Mouse (Mus musculus) lung, embryonic 14.5 days (tissue): Measurements from ENCODE around the gene Tbl2. TPM values are rescaled to one million over a fixed set of nuclear protein-coding genes. Genes with fewer than 3 reads are reported as not detected.
A peak's percentile ranks its signal among the peaks of the same experiment; 100 is the strongest.

ENCODE experiments used
- ATAC-seq: fragments of 200-750 bp; cut with Nextera tagmentation; 2 replicates; pipeline ENCODE4 v1.8.0; 2017; ENCODE audit warnings: mild to moderate bottlenecking, moderate TSS enrichment, moderate library complexity; ENCODE audit not compliant: insufficient read depth
- DNase-seq: peaks from one replicate; pipeline ENCODE4 v3.0.0-alpha.2; 2015
- H3K27ac ChIP-seq: fragments of 300-500 bp; sonication (generic); 2 replicates; pipeline ENCODE4 v1.5.1; 2014; ENCODE audit warnings: low read depth, mild to moderate bottlenecking, moderate library complexity
- H3K27me3 ChIP-seq: fragments of 300-500 bp; sonication (generic); 2 replicates; pipeline ENCODE4 v1.6.1; 2014; ENCODE audit warnings: low read length, control low read depth; ENCODE audit not compliant: insufficient read depth
- H3K36me3 ChIP-seq: fragments of 300-500 bp; sonication (generic); 2 replicates; pipeline ENCODE4 v1.6.1; 2014; ENCODE audit warnings: control low read depth; ENCODE audit not compliant: insufficient read depth
- H3K4me1 ChIP-seq: fragments of 300-500 bp; sonication (generic); 2 replicates; pipeline ENCODE4 v1.6.1; 2014; ENCODE audit warnings: antibody characterized with exemption, control low read depth; ENCODE audit not compliant: insufficient read depth
- H3K4me2 ChIP-seq: fragments of 300-500 bp; sonication (generic); 2 replicates; pipeline ENCODE4 v1.6.1; 2014; ENCODE audit warnings: mild to moderate bottlenecking
- H3K4me3 ChIP-seq: fragments of 300-500 bp; sonication (generic); 2 replicates; pipeline ENCODE4 v1.5.1; 2014; ENCODE audit warnings: low read depth, low read length
- H3K9ac ChIP-seq: fragments of 300-500 bp; sonication (generic); 2 replicates; pipeline ENCODE4 v1.6.1; 2014
- H3K9me3 ChIP-seq: fragments of 300-500 bp; sonication (generic); 2 replicates; pipeline ENCODE4 v1.6.1; 2016; ENCODE audit warnings: low read depth, low read length, control low read depth
- CTCF ChIP-seq: IDR thresholded peaks from 2 replicates; pipeline ENCODE4 v1.5.1; 2016; ENCODE audit warnings: antibody characterized with exemption, low read depth
- WGBS: fragments of 180-500 bp; shearing (Covaris S2); extraction: QIAGEN DNeasy Blood & Tissue Kit; methylation state at CpG from one replicate; pipeline ENCODE4 v1.1.7; 2014; 5-methylcytosine and 5-hydroxymethylcytosine counted together
- polyA plus RNA-seq: library from polyadenylated mRNA; unstranded; fragments of >200 nt; fragmentation: Nextera tagmentation; extraction: Ambion mirVana; gene quantifications from 2 replicates; pipeline ENCODE4 v1.2.1, GENCODE M21; 2014

The Tbl2 gene
- polyA plus RNA-seq = 22.5 and 25.8 TPM in 2 replicates

GRCm38 (mm10) chr5:135149053-135149819, at the start of gene Tbl2:
Gene Tbl2 (plus strand): TSS chr5:135149657.
- Histone ChIP-seq H3K27me3 (no peaks in the 10 kb centered on the region), H3K4me2 (peak within 1 kb of the TSS; percentile 82), H3K27ac (peak within 1 kb of the TSS; percentile 97), H3K4me1 (peaks cover 4% of the 10 kb centered on the region; the same call in 1 of the 2 replicates), H3K9me3 (no peaks in the 10 kb centered on the region), H3K36me3 (peaks cover 21% of the 10 kb centered on the region), H3K9ac (peak within 1 kb of the TSS; percentile 75), H3K4me3 (peak within 1 kb of the TSS; percentile 88)
- TF ChIP-seq CTCF = no peak
- 0% methylated on average over 63 of the region's 63 CpGs for WGBS
- DNase-seq (peak; percentile 100), ATAC-seq (peak; percentile 98)

- Histone ChIP-seq H3K4me3 (no peak overlapping the region), H3K4me2 (no peak overlapping the region), H3K4me1 (no peaks in the 10 kb centered on the region), H3K27me3 (peaks cover 3% of the 10 kb centered on the region), H3K9me3 (no peaks in the 10 kb centered on the region), H3K9ac (no peak overlapping the region), H3K36me3 (no peaks in the 10 kb centered on the region), H3K27ac (no peak overlapping the region)
- ATAC-seq = no peak
- 42% methylated on average over 1 of the region's 1 CpGs for WGBS
- no peak for DNase-seq
- TF ChIP-seq CTCF = no peak
These were observed 48.5 kb upstream of the Tbl2 start for GRCm38 (mm10) chr5:135100981-135101380.

- 58% methylated on average over 11 of the region's 11 CpGs for WGBS
- ATAC-seq = no peak
These were observed 45.3 kb upstream of the Tbl2 start for GRCm38 (mm10) chr5:135103999-135104660.

GRCm38 (mm10) chr5:135106758-135107256, 42.6 kb upstream of the Tbl2 start:
- H3K27me3 ChIP-seq = peaks cover 39% of the 10 kb centered on the region
- TF ChIP-seq CTCF = no peak

More at GRCm38 (mm10) chr5:135103999-135104660, 45.3 kb upstream of the Tbl2 start:
- Histone ChIP-seq H3K9ac (no peak overlapping the region), H3K4me2 (no peak overlapping the region), H3K27ac (no peak overlapping the region), H3K9me3 (no peaks in the 10 kb centered on the region), H3K4me3 (no peak overlapping the region), H3K27me3 (peaks cover 35% of the 10 kb centered on the region), H3K36me3 (no peaks in the 10 kb centered on the region), H3K4me1 (no peaks in the 10 kb centered on the region)
- DNase-seq = peak; percentile 23
- TF ChIP-seq CTCF = peak; percentile 58

GRCm38 (mm10) chr5:135107521-135108501, 41.6 kb upstream of the Tbl2 start:
- H3K4me1 ChIP-seq = no peaks in the 10 kb centered on the region
- DNase-seq (peak; percentile 71), ATAC-seq (peak; percentile 39; the same call in 1 of the 2 replicates)
- no peaks in the 10 kb centered on the region for H3K36me3 ChIP-seq
- H3K27me3 ChIP-seq = peaks cover 39% of the 10 kb centered on the region
- no peak overlapping the region for H3K27ac ChIP-seq
- WGBS = 7% methylated on average over 40 of the region's 40 CpGs
- peak; percentile 70 for TF ChIP-seq CTCF
- peak overlapping the region; percentile 27; the same call in 1 of the 2 replicates for H3K9ac ChIP-seq
- H3K9me3 ChIP-seq = no peaks in the 10 kb centered on the region
- H3K4me2 ChIP-seq = peak overlapping the region; percentile 88
- H3K4me3 ChIP-seq = peak overlapping the region; percentile 45

More at GRCm38 (mm10) chr5:135106758-135107256, 42.6 kb upstream of the Tbl2 start:
- peak; percentile 95 for DNase-seq
- Histone ChIP-seq H3K36me3 (no peaks in the 10 kb centered on the region), H3K9me3 (no peaks in the 10 kb centered on the region), H3K9ac (peak overlapping the region; percentile 38), H3K27ac (no peak overlapping the region), H3K4me3 (peak overlapping the region; percentile 45), H3K4me1 (no peaks in the 10 kb centered on the region), H3K4me2 (peak overlapping the region; percentile 88)
- ATAC-seq = peak; percentile 90
- under 1% methylated on average over 48 of the region's 48 CpGs for WGBS

- DNase-seq (no peak), ATAC-seq (no peak)
- no peak for TF ChIP-seq CTCF
- H3K4me1 ChIP-seq = no peaks in the 10 kb centered on the region
- no peak overlapping the region for H3K27ac ChIP-seq
- no peak overlapping the region for H3K4me2 ChIP-seq
- peaks cover 39% of the 10 kb centered on the region for H3K27me3 ChIP-seq
- H3K4me3 ChIP-seq = no peak overlapping the region
- no peak overlapping the region for H3K9ac ChIP-seq
- WGBS = 57% methylated on average over 6 of the region's 6 CpGs
- no peaks in the 10 kb centered on the region for H3K36me3 ChIP-seq
- no peaks in the 10 kb centered on the region for H3K9me3 ChIP-seq
These were observed 40.4 kb upstream of the Tbl2 start for GRCm38 (mm10) chr5:135109017-135109416.
